Mouse (Mus musculus) olfactory bulb, adult 2 months (tissue): ENCODE measurements around the gene Cttnbp2.

Experiments
- CTCF ChIP-seq: fragments of 200-500 bp; IDR thresholded peaks from 2 replicates; pipeline ENCODE4 v1.5.1; 2012; ENCODE audit warnings: low read depth, mild to moderate bottlenecking, low read length, moderate library complexity; ENCODE audit not compliant: insufficient read depth
- POLR2A ChIP-seq: fragments of 200-500 bp; IDR thresholded peaks from 2 replicates; pipeline ENCODE4 v1.6.1; 2012; ENCODE audit warnings: mild to moderate bottlenecking, low read depth, low read length, moderate library complexity; ENCODE audit not compliant: insufficient read depth

DNA sequence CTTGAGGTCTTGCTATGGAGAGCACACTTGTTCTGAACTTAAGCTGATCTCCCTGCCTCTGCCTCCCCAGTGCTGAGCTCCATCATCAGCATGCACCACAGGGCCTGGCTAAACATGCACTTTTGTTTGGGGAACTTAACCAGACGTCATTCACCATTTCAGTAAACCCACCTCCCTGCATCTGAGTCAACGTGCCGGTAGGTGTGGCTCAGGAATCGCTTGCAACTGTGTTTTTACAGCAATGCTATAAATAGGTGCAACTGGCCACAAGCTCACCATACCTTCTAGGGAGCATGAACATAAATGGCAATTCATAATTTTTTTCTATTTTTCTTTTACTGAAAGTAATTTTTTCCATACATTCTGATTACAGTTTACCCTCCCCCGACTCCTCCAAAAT is 14.8 kb downstream of the Cttnbp2 start:
- TF ChIP-seq CTCF, result no peak
- no peak for TF ChIP-seq POLR2A
